Comparison of ENCODE assay signal across 8 mouse cellular contexts in genomic region chr1:36556553-36557456, GRCm38 (mm10). TPM values are rescaled to one million over a fixed set of nuclear protein-coding genes. Genes with fewer than 3 reads are reported as not detected.
DNase-seq lines count a peak whose midpoint lies in the region; ATAC-seq lines count a peak whose summit lies in the region.

No protein-coding gene starts in this region.

- H3K4me3 ChIP-seq in hindbrain, embryonic 14.5 days (replicated peaks; ENCODE audit: low read length) = peak overlapping the region; percentile 85

- peak overlapping the region; percentile 99 for H3K9ac ChIP-seq in hindbrain, embryonic 14.5 days

- peak overlapping the region; percentile 95 for H3K4me2 ChIP-seq in hindbrain, embryonic 14.5 days (replicated peaks)

- H3K9me3 ChIP-seq in hindbrain, embryonic 14.5 days (ENCODE audit: control insufficient read depth, low read length) = no peaks in the 10 kb centered on the region

- H3K4me1 ChIP-seq in hindbrain, embryonic 14.5 days (replicated peaks; ENCODE audit: control insufficient read depth, insufficient read depth, low read length) = peaks cover 30% of the 10 kb centered on the region

- peaks cover 36% of the 10 kb centered on the region for H3K36me3 ChIP-seq in hindbrain, embryonic 14.5 days (replicated peaks; ENCODE audit: control insufficient read depth, insufficient read depth)

- ATAC-seq in hindbrain, embryonic 14.5 days (ENCODE audit: low FRiP score) = peak; percentile 75

- DNase-seq in MN1 (ENCODE audit: low spot score) = peak; percentile 94
- peak; percentile 92 for DNase-seq in cerebellum, adult 9-11 months
- peak; percentile 92 to 94 for DNase-seq in frontal cortex, postnatal 25 days (ENCODE audit: low spot score in 2 of 2)
- peak; percentile 97 for DNase-seq in hindbrain, embryonic 14.5 days (ENCODE audit: low spot score)
- DNase-seq in layer of hippocampus, postnatal 36 days = peak; percentile 88 to 93
- peak; percentile 91 for DNase-seq in lung, postnatal 25 days (ENCODE audit: low spot score)
- peak; percentile 94 for DNase-seq in retina, postnatal 1 day
- DNase-seq in thymus, postnatal 4 days = peak; percentile 98

- under 1% methylated on average over 52 of the region's 52 CpGs for WGBS in hindbrain, embryonic 14.5 days

- no peaks in the 10 kb centered on the region for H3K27me3 ChIP-seq in hindbrain, embryonic 14.5 days (ENCODE audit: control insufficient read depth, insufficient read depth, low read length)

- H3K27ac ChIP-seq in hindbrain, embryonic 14.5 days = peak overlapping the region; percentile 99

RNA-seq across cellular contexts. Expression of gene Sema4c, which starts 1.3 kb away (rescaled TPM):
- 3.1 and 3.8 TPM in 2 replicates for polyA plus RNA-seq in hindbrain, embryonic 14.5 days (2014; fragmentation: Nextera tagmentation; extraction: Ambion mirVana)
- total RNA-seq in layer of hippocampus, postnatal 36 days (2021) = 10 to 100 TPM; 11.4 to 11.6 TPM

RNA-seq across cellular contexts. Expression of gene Ankrd39, which starts 9.6 kb away (rescaled TPM):
- polyA plus RNA-seq in hindbrain, embryonic 14.5 days (2014; fragmentation: Nextera tagmentation; extraction: Ambion mirVana) = 23.9 and 26.9 TPM in 2 replicates
- total RNA-seq in layer of hippocampus, postnatal 36 days (2021) = 10 to 100 TPM; 11.9 to 12.6 TPM

RNA-seq across cellular contexts. Expression of gene Gm42417, which starts 17.6 kb away (rescaled TPM):
- 0.23 and 1.1 TPM in 2 replicates for polyA plus RNA-seq in hindbrain, embryonic 14.5 days (2014; fragmentation: Nextera tagmentation; extraction: Ambion mirVana)
- not detected for total RNA-seq in layer of hippocampus, postnatal 36 days (2021)

RNA-seq across cellular contexts. Expression of gene Ankrd23, which starts 20.1 kb away (rescaled TPM):
- polyA plus RNA-seq in hindbrain, embryonic 14.5 days (2014; fragmentation: Nextera tagmentation; extraction: Ambion mirVana) = 6.9 and 10.6 TPM in 2 replicates
- 1 to 10 TPM; 7.9 to 8.5 TPM for total RNA-seq in layer of hippocampus, postnatal 36 days (2021)

RNA-seq across cellular contexts. Expression of gene Cnnm3, which starts 45.1 kb away (rescaled TPM):
- polyA plus RNA-seq in hindbrain, embryonic 14.5 days (2014; fragmentation: Nextera tagmentation; extraction: Ambion mirVana) = 6.1 and 6.8 TPM in 2 replicates
- 10 to 100 TPM; 29.0 to 39.0 TPM for total RNA-seq in layer of hippocampus, postnatal 36 days (2021)

Comparison
In these comparisons a context has a peak if more than half of its experiments do, and no peak if none do; other contexts are left out.
1. Peak in every context shown above with its lines: DNase-seq, ATAC-seq, H3K4me3 ChIP-seq and H3K27ac ChIP-seq.